Mouse (Mus musculus): Measurements from ENCODE around the gene Srsf1.
"Not testable (repeated sequence)": the region's sequence is repeated elsewhere in the genome, so short reads cannot be mapped to it uniquely, and the experiment has no call there.

Srsf1 gene

DNA sequence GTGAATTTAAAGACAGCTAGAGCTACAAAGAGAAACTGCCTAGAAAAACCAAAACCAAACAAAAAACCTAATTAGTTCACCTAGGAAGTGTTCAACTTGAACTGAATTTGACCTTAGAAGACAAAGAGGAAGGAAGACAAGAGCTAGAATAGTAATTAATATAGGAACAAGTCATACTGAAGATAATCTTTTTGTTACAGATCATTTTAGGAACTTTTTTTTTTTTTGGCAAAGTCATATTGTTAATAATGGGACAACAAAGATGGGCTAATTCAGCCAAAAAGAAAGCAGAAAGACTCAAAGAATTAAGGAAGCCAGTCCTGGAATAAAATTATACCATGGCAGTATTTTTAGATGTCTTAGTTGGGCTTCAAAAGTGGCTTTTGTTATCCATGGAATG, 2.9 kb upstream of the Srsf1 start:
- no peak for DNase-seq (ENCODE audit: low read depth)

DNA sequence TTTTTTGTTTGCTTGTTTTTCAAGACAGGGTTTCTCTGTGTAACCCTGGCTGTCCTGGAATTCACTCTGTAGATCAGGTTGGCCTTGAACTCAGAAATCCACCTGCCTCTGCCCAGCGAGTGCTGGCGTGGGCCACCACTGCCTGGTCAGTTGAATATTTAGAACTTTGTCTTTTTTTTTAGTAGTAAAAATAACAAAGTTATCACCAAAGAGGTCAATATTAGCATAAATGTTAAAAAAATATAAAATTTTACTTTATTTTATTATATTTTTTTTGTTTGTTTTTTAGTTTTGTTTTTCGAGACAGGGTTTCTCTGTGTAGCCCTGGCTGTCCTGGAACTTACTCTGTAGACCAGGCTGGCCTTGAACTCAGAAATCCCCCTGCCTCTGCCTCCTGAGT, 2.0 kb upstream of the Srsf1 start:
- not testable (repeated sequence) for DNase-seq (ENCODE audit: low read depth)

DNA sequence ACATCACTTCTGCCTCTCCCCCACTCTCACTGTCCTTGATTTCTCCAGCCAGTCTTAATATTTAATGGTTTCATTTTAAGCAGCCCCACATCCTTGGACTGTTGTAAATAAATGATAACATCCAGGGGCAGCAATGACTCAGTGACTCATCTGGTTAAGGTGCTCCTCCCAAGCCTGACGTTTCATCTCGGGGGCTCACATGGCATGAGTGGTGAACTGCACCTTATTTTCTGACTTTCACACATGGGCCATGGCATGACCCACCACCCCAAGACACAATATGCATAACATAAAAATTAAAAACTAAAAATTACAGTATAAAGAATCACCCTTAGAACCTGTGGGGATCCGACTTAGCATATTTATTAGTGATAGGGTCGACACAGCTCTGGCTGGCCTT, 1.3 kb upstream of the Srsf1 start:
- no peak for DNase-seq (ENCODE audit: low read depth)

DNA sequence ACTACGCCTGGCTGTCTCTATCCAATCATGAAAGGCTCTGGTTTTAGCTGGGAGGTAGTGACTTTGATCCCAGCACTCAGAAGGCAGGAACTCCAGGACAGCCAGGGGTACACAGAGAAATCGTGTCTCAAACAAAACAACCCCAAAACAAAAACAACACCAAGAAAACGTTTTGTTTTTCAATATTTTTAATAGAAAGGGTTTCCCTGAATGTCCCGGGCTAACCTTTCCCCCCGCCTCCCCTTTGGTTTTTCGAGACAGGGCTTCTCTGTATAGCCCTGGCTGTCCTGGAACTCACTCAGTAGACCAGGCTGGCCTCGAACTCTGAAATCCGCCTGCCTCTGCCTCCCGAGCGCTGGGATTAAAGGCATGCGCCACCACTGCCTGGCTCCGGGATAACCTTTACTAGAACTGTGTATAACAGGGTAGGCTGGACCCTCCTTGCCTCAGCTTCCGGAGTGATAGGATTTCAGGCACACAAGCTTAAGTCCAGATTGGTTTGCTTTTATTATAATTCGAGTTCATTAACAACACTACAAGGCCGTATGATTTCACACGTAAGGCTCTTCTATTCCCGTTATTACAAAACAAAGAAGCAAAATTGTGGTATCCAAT, 743 bp upstream of the Srsf1 start:
- no peak for DNase-seq (ENCODE audit: low read depth)

DNA sequence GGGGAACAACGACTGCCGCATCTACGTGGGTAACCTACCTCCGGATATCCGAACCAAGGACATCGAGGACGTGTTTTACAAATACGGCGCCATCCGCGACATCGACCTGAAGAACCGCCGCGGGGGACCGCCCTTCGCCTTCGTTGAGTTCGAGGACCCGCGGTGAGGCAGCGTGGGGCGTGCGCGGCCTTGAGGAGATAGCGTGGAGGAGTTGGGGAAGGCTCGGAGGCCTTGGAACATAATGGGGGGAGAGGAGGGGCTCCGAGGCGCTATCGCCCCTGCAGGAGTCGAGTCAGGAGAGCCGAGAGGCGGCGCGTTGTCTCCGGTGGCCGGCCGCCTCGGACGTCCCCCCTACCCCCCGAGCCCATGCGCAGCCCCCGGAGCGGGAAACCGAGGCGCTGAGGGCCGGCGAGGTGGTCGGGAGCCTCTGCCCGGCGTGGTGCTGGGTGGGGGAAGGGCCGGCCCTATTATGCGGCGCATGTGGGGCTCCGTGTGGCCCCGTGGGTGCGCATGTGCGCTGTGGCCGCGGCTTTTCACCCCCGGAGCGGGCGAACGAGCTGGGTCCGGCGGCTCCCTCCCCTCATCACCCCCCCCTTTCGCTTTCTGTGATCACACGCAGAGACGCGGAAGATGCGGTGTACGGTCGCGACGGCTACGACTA, 828 bp downstream of the Srsf1 start:
- DNase-seq (ENCODE audit: low read depth): no peak

GRCm38 (mm10) chr11:88048961-88049670, 1.9 kb downstream of the Srsf1 start:
- no peak for DNase-seq (ENCODE audit: low read depth)

GRCm38 (mm10) chr11:88049732-88050131, 2.6 kb downstream of the Srsf1 start:
- DNase-seq (ENCODE audit: low read depth): no peak

GRCm38 (mm10) chr11:88052638-88053037, 5.5 kb downstream of the Srsf1 start:
- DNase-seq (ENCODE audit: low read depth): no peak

DNA sequence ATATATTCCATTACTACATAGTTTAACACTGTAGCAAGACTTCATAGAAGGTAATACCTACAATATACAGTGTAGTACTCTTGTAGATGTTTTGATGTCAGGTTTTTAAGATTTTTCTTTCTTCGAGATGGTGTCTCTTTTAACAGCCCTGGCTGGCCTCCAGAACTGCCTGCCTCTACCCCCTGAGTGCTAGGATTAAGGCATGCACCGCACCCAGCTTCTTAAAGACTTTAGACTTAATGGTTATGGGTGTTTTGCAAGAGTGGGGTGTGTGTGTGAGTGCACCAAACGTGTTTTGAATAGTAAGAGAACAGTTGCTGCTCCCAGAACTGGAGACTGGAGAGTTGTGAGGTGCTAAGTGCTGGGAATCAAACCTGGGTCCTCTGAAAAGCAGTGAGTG, 6.6 kb downstream of the Srsf1 start:
- DNase-seq (ENCODE audit: low read depth): no peak

DNA sequence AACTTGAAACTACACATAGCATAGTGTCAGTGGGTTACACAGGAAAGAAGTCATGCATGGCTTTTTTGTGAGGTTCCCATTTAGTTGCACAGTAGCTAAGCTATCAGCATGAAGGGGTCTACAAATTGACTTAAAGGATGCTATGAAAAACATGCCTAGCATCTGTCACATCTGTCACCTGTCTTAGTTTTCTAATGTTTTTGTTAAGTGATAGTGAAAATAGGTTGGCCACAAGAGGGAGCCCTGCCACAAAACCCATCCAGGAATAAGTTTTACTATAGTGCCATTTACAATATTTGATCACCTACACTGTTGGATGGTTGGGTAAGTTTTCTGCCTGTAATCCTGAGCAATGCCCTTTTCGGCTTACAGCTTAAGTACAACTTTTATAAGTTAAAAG, 7.4 kb downstream of the Srsf1 start:
- DNase-seq (ENCODE audit: low read depth): no peak

- DNase-seq (ENCODE audit: low read depth): no peak
Measured at GRCm38 (mm10) chr11:88055777-88056176, 8.6 kb downstream of the Srsf1 start.

DNA sequence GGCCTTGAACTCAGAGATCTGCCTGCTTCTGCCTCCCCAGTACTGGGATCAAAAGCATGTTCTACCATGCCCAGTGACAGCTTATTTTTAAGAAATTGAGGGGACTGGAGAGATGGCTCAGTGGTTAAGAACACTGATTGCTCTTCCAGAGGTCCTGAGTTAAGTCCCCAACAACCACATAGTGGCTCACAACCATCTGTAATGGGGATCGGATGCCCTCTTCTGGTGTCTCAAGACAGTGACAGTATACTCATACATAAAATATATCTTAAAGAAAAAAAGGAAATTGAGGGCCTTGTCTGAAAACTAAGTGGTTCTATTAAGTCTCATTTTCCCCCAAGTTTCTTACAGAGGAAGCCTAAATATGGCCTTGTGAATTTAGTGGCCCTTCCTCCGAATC, 10.6 kb downstream of the Srsf1 start:
- no peak for DNase-seq (ENCODE audit: low read depth)

GRCm38 (mm10) chr11:88059141-88059540, 12.0 kb downstream of the Srsf1 start:
- DNase-seq (ENCODE audit: low read depth): no peak

DNA sequence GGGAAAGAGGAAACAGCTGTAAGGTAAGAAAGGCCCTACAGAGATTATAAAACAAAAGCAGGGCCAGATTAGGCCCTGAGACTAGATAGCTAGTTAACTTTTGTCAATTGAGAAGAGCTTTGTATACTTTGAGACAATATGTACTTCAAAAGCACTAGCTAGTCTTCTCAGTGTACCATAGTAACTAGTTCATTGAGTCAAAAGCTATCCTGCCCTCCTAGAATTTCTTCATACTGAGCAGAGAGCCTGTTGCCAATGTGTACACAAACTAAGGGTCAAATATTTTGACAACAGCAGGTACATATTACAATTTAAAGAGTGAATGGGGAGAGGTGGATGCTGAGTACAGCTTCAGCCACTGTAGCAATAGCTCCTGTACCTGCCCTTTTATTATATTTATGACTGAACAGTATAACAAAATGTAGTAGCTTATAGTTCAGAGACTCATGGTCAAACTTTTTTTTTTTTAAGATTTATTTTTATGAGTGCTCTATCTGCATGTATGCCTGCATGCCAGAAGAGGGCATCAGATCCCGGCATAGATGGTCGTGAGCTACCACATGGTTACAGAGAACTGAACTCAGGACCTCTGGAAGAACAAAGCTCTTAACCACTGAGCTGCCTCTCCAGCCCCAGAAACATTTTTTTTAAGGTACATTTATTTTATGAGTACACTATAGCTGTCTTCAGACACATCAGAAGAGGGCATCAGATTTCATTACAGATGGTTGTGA, 14.9 kb downstream of the Srsf1 start:
- DNase-seq (ENCODE audit: low read depth): no peak

DNA sequence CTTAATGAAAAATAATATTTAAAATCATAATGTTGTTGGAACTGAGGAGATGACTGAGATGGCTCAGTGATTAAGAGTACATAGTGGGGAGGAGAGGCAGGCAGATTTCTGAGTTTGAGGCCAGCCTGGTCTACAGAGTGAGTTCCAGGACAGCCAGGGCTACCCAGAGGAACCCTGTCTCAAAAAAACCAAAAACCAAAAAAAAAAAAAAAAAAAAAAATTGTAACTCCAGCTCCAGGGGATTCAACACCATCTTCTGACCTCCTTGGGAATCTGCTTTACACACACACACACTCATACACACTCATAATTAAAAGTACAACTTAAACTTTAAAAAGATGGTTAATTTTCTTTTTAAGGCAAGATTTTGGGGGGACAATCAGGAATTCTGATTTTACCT, 18.6 kb downstream of the Srsf1 start:
- DNase-seq (ENCODE audit: low read depth): no peak

GRCm38 (mm10) chr11:88067191-88067585, 20.0 kb downstream of the Srsf1 start:
- DNase-seq (ENCODE audit: low read depth): no peak

- no peak for DNase-seq (ENCODE audit: low read depth)
Measured at GRCm38 (mm10) chr11:88067586-88068410, 20.6 kb downstream of the Srsf1 start, which contains the start of gene Vezf1. TSS of gene Vezf1 (plus strand) at chr11:88068279.

DNA sequence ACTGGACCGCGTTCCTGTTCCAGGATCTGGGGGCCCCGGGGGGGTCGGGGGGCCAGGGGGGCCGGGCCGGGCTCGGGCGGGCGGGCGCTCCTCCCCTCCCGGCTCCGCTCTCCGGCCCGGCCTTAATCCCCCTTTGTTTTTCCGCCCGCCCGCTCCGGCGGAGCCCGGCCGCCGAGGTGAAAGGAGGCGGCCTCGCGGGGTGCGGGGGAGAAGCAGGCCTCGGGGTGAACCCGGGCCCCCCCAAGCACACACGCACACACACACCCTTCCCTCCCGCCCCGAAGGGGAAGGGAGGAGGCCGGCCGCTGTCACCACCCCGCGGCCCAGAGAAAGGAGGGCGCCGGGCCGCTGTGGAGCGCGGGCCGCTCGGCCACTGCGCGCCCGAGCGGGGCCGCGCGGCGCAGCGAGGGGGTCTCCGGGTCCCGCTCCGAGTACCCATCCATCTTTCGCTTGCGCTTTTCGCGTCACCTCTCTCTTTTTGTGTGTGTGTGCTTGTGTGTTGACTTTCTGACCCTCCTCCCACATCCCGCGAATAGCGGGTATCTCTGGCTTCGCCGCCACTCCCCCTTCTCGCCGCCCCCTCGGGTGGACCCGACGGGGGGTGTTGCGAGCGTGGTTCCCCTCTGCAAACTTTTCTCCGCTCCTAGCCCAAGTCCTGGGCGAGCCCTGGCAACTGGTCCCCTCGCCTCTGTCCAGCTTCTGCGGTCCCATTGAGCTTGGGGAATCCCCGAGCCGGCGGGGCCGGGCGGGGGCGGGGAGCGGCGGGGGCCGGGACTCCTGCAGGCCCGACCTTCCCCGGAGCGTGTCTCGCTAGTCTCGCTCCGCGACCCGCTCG, 21.5 kb downstream of the Srsf1 start:
- no peak for DNase-seq (ENCODE audit: low read depth)

GRCm38 (mm10) chr11:88069246-88069570, 22.0 kb downstream of the Srsf1 start:
- no peak for DNase-seq (ENCODE audit: low read depth)

- DNase-seq (ENCODE audit: low read depth): no peak
Measured at GRCm38 (mm10) chr11:88070392-88070791, 23.2 kb downstream of the Srsf1 start.

DNA sequence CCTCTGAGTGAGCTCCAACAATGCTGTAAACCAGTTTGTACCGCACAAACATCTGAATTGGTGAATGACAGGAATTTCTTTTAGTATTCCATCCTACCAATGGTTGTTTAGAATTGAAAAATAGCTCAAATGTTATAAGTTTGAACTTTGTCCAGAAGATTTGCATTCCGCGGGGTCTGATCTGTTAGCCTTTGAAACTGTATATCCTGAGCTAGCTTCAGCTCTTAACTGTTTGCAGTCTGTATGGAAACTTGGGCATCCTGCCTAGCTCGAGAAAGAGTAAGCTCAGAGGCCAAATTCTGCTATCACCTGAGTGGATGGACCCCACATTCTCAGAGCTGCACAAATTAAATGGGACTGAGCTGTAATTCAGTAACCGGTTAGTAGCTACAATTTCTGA, 23.9 kb downstream of the Srsf1 start:
- DNase-seq (ENCODE audit: low read depth): no peak

Data from c-Kit-positive CD71-negative TER-119-negative erythroid progenitor cells, embryonic 14.5 days (primary cell).